Mouse (Mus musculus): ENCODE data around the gene Snx25.

DNA sequence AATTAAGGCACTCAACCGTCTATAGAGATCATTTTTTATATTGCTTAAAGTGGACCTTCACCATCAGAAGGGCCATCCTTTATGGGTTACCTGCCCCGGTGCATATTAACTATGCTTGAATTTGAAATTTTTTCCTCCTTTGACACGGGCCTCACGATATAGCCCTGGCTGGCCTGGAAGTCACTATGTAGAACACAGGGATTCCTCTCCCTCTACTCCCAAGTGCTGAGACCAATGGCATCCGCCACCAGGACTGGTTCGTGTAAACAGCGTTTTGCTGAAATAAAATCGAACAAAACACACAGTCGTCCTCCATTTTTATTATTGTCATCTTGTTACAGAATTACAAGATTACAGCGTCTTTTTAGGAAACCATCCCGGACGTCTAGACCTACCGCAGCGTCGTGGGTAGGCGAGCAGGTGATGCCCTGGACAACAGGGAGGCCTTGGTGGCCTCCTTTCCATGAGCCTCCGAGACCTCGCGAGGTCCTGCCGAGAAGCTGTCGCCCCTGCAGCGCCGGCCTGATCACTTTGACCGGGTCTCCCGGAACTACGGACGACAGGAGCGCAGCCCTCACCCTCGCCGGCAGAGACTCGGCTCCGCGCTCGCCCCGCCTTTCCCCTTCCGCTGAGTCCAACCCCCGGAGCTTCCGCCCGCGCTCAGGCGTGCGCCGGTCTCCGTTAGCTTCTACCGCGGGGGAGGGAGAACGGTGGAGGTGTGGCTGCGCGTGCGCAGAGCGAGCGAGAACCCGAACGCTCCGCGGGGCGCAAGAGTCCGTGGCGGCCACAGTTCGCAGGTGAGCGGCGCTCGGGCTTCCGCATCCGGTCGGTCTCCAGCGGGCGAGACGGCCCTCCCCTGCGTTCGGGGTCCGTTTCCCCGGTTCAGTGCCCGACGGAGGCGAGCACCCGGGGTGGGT, 11.3 kb upstream of the Snx25 start:
- TF ChIP-seq CTCF (IDR thresholded peaks at IDR 0.05) = no peak; the same call in 1 of the 2 replicates
- TF ChIP-seq EP300 (IDR thresholded peaks at IDR 0.05) = no peak

Measured in lung, postnatal 0 days (tissue).